Mouse (Mus musculus): ENCODE results near the gene 4930432K21Rik. TPM values are rescaled to one million over a fixed set of nuclear protein-coding genes. Genes with fewer than 3 reads are reported as not detected.

Gene 4930432K21Rik
- total RNA-seq, 2 experiments from 2014 or later: 0.32 to 0.54 TPM

DNA sequence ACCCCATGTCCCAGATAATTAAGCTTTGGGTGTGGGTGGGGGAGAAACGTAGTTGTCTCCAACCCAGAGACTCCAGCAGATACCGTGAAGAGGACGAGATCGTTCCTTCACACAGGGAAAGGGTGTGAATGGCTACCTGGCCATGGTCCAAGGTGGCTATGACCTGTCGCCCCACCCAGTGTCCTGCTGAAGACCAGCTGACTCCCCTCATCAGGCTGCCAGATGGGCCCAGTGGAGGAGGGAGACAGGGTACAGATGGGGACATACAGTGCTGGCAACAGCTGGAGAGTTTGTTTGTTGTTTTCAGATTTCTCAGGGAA is 666 bp downstream of the 4930432K21Rik start:
- no peak for DNase-seq

DNA sequence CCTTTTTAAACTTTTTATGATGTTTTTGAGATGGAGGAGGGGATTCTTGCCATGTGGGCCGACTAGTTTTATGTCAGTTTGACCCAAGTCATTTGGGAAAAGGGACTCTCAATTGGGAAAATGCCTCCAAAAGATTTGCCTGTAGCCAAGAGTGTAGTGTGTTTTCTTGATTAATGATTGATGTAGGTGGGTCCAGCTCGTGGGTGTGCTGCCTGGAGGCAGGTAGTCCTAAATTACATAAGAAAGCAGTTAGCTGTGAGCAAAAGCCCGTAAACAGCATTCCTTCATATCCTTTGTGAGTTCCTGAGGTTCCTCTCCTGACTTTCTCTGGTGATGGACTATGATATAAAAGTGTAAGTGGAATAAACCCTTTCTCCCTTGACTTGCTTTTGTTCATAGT is 1.4 kb downstream of the 4930432K21Rik start:
- DNase-seq: no peak

DNA sequence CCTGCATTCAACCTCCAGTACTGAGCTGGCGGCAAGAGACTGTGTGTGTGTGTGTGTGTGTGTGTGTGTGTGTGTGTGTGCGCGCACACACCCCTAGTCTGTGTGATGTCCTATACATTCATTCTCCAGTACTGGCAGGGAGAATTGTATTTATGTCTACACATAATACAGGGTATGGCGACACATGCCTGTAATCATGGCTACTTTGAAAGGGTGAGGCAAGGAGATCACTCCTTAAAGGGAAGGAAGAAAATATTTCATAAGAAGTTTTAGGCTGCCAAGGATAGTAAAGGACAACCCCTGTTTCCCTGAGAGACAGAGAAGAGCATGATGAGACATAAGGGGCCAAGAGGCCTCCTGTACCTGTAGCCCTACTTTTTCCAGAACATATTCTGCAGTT is 9.8 kb downstream of the 4930432K21Rik start:
- DNase-seq: no peak

DNA sequence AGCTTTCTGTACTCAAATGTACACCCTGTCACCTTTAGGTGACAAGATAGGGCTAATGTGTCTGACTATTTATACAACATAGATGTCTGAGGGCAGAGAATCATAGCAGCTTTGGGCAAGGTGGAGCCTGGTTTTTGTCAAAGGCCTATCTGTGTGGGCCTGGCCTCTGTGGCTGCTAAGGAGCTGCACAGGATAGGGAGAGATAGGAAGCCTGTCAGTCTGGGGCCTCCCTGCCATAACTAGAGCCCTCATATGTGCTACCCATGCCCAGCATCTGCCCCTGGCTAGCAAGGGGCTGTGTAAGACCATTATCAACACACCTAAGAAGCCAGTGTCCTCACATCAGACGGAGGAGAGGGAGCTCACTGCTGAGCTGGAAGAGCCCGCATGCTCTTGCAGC is 19.9 kb downstream of the 4930432K21Rik start:
- no peak for DNase-seq

DNA sequence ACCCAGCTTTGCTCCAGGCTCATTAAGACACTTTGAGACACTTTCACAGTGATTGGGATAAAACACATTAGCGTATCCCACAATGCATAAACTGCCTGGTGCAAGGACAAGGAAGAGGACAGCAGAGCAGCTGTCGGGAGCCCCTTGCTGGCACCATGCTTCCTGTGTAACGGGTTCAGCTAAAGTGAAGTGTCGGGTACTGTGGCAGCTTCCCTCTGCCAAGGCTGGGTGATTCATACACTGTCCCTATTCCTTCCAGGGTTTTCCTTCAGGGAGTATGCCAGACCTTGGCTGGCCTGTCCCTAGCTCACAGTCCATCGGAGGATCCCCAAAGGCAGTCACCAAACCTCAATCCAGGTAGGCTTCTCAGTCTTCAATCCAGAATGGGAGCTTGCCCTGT is 22.3 kb downstream of the 4930432K21Rik start:
- DNase-seq: no peak

DNA sequence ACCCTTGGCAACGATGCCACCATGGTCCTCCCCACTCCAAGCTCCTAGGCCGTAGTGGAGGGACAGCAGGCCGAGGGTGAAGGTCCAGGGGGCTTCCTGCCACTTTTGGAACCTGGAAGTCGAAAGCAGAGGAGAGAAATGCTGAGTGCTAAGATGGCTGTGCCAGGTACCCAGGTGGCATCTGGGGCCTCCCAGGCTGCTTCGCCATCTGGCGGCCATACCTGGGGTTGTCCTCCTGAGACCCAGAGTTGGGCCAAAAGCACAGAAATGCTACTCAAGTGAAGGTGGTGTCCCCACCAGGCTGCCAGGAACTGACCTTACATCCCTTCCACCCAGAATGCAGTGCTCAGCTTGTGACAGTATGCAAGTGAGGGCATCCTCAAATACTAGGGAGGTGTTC is 26.0 kb downstream of the 4930432K21Rik start:
- DNase-seq: no peak

DNA sequence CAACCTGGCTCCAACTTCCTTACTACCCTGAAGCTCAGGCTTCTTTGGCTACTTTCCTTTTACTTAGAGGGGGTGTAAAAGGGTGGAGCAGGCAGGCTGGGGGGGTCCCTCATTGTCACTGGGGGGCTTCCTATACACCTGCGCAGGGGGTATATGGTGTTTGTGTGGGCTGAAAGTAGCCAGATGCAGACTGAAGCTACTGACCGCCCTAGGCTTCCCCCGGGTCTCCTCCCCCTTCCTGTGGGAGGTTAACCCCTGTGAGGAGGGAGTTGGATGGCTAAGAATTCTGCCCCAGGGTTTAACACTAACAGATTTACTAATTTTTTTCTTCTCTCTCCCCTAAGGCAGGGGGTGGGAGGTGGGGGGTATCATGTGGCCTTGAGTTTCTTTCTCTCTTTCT is 28.7 kb downstream of the 4930432K21Rik start:
- DNase-seq: no peak

DNA sequence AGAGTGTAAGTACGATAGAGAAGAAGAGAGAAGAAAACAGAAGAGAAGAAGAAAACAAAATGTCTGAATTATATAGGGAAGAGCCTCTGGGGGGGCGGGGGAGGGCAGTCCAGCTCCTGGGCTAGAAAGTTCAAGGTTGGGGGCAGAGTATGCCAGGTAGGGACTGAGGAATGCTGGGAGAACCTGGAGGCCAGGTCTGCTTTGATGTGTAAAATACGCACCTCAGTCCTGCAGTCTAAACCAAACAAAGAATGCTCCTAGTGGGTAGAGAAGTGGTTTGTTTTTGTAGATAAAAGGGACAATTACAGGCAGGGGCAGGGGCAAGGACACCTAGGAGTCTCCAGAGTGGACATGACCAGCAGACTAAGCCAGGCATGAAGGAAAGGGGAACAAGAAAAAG is 29.6 kb downstream of the 4930432K21Rik start:
- DNase-seq: no peak

DNA sequence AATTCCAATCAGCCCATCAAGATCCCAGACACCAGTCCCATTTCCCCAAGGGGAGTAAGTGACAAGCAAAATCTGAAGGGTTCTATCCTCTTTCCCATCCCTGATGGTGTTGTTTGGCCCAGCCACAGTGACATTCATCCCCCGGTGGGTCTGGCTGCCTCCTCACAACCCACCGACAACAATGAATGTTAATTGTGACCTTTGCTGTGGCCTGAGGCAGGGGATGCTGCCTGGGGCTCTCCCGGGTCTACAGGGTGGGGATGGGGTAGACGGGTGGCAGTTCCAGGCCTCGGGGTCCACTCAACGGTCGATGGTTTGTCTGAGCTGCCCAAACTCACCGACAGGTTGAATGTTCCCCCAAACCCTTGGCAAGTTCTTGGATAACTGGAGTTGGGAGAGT is 30.8 kb downstream of the 4930432K21Rik start:
- DNase-seq: no peak

DNA sequence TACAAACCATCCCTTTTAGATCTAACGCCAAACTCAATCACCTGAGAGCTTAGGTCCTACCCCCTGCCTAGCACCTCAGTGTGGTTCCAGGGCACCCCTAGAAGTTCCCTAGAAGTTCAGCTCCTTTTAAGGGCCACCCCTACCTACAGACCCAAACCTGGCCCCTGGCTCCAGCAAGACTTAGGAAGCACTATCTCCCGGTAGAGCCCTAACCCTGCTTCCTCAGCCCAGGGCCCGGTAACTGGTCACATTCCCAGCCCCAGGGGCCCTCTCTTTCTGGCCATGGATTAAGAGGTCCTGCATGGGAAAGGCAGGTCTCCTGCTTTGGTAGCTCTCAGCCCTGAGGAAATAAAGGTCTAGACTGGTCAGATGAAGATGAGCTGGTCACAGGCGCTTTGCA is 32.1 kb downstream of the 4930432K21Rik start:
- DNase-seq: no peak

DNA sequence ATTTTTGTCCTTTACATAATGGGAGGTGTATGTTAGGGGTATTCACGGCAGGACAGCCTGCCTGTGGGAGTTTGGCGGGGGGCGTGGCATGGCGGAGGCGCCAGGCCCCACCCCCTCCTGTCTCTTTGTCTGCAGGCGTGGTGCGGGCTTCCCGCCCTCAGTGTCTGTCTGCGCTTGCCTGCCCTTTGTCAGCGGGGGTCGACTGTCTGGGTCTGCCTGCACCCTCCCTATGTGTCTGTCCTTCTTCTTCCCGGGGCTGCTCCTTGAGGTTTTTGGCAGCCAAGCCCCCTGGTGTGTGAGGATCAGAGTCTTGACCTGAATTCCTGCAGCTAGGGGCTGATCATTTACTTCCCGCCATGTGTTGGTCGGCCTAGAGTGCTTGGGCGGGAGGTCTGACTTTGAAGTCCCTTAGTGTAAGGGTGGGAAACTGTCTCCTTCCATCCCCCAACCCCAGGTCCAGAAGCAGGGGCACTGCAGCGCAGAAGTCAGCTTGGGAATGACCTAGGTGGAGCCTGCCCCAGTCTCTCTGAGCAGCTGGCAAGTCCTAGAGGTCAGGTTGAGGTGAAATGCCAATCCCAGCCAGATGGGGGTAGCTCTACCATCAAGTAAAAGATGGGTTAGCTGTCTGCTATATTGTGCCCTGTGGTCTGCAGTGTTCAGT is 32.8 kb downstream of the 4930432K21Rik start:
- peak; percentile 45 for DNase-seq

DNA sequence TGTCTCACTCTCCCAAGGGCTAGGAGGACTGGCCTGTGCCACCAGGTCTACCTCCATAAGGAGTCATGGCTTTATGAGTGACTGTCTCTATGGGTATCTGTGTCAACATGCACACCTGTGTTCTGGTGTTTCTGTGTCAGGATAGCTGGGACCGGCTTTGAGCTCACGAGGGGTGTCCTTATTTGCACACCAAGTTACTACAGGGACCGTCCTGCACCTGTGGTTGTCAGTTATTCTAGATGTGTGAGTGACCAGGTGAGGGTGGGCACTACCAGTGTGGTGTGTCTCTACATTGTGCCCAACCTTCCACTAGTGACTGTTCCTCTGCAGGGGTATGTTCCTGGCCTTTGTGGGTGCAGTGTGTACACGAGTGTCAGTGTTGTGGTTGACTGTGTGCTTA is 35.0 kb downstream of the 4930432K21Rik start:
- DNase-seq: no peak

DNA sequence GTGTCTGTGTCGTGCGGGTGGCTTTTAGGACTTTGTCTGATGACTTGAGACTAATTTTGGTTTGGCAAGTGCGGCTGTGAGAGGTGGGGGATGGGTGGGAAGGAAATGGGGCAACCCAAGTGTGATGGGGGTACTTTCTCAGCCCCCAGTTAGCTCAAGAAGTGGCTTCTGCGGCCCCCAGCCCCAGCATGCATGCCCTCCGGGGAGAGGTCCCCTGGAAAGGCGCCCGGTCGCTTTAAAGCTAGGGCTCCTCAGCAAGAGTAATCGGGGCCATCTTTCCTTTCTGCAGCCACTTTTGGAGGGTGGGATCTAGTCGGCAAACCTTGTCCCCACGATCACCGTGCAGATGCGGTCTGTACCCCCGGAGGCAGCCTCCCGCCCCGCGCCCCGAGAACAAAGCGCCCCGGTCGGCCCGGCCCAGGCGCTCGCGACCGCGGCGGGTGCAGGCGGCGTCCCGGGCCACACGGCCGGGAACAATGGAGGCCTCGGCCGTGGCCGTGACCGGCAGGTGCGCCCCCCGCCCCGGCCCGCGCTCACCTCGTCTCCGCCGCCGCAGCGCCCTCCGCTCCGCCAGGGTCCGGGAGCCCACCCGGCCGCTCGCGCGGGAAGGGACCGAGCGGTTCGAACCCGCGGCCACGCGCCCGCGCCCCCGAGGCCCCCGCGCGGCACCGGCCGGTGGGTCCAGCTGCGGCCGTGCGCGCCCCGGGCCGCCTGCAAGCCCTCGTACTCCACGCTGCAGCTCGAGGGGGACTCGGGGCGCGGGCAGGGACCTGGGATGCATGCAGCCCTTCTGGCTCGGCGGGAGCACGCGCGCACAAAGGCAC is 35.6 kb downstream of the 4930432K21Rik start:
- peak; percentile 51 for DNase-seq

DNA sequence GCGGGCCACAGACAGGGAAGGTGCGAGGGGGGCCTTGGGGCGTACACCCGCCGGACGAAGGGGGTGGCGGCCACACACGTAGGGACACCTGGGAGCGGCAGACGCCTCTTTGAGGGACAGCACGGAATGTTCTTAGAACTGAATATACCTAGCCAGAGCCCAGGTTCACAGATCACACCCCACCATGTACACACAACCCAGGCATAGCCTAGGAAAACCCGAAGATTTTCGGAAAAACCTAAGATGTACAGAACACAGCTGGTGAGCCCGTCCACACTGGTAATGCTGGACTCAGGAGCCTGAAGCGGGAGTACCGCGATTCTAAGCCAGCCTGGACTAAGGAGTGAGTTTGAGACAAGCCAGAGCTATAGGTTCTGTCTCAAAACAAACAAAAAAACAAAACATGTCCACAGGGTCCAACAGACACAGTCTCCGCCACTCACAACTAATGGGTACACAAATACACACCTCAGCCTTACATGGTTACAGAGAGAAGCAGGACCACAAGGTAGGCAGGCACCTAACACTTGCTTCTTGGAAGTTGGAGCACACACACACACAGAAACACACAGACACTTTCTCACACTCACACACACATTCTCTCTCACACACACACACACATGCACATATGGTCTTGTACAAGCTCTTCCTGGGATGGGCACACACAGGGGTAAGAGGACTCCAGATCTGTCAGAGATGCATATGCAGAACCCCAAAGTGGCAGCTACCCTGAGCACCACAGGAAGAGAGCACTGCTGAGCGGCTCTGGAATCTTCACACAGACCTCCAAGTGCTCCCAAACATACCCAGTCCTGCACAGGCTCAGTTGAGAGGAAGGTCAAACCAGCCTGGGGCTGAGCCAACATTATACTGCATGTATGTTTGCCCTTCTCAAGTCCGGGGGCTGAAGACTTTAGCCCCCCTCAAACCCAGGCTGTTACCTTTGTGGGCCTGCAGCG is 36.5 kb downstream of the 4930432K21Rik start:
- DNase-seq: no peak

DNA sequence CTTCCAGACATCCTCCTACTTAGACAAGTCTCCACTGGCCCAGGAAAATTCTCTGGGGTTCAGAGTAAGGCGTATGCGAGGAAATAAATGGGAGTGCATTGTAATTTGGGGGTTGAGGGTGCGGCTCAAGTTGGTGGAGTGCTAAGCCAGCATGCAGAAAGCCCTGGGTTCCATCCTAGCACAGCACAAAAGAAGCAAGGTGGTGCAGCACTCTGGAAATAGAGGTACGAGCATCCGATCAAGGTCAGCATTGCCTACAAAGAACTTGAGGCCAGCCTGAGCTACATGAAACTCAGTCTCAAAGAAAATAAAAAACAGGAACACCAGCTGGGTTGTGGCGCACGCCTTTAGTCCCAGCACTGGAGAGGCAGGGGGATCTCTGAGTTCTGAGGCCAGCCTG is 37.3 kb downstream of the 4930432K21Rik start, which contains the start of gene Nanos3:
Gene Nanos3 (minus strand): TSS at position 101 of the 400 bp plus-strand sequence.
- DNase-seq: no peak

DNA sequence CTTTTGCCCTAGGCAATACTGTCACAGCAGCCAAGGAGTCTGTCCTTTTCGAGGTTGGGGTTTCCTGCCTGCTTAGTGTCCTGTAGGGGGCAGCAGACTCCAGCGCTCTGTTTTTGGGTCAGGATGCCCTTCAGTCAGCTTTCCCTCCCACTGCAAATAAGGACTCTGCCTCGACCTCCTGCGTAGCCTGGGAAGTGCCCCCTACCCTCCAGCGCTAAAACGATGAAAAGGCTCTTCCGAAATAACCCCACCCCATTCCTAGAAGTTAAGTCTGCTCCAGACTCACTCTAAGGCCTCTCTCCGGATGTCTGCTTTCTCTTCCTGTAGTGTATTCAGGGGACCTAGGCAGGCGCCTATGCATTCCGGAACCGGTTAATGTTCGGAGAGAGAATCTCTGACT is 38.7 kb downstream of the 4930432K21Rik start:
- peak; percentile 63 for DNase-seq

DNA sequence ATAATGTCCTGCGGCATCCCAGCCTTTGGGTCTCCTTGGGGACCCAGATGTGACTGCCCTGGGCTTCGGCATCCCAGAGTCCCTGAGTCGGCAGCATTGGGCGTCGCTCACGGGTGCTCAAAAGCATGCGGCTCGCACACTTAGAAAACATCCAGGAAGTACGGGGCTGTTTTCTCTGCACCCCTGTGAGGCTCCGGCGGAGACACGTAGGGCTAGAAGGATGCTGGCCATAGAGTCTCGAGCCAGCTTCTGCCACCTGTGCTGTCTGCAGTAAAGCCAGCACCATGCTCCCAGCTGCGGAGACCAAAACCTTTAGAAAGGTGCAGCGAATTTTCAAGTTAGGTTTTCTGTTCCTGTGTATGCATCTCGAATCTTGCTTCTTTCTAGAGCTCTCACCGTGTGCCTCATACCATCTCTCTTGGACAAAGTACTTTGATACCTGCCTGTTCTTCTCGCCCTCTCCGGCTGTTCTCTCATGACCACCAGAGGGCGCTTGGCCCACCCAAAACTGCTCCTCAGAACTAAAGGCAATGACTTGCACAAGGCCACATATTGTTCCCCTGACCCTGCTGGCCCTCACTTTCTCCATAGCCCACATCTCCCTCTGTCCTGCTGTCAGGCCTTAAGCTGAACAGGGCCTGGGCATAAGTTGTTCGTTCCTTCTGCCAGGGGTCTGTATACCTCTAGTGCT is 39.4 kb downstream of the 4930432K21Rik start:
- no peak for DNase-seq

DNA sequence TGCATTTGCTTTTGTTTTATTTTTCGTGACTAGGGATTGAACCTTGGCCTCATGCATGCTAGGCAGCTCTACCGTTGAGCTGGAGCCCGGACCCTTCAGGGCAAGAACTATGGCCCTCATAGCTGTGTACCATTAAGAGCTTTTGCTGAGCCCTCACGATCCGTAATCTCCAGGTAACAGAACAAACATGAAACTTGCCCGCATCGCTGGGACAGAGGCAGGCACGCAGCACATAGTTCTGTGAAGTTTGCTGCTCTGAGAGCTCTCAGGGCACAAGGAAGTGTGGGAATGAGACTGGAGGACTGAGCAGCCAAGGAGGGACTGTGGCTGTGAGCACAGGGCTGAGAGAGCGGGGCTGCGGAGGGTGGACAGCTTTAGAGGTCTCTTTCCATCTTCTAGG is 40.8 kb downstream of the 4930432K21Rik start:
- no peak for DNase-seq

DNA sequence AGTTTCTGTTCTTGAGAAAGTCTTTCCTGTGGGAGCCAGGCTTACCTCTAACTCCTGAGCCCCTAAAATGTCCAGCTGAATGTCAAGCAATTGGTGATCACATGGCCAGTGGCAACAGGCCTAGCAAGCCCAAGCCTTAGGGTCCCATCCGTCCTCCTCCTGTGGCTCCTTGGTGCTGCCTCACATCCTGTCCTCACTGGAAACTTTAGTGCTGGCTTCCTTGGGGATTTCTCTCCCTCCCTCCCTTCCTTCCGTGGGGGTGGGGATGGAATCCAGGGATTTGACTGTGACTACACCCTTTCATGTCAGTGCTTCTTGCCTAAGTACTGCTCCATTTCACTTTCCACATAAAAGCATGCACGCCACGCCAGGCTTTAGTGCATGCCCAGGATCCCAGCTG is 41.8 kb downstream of the 4930432K21Rik start:
- no peak for DNase-seq

DNA sequence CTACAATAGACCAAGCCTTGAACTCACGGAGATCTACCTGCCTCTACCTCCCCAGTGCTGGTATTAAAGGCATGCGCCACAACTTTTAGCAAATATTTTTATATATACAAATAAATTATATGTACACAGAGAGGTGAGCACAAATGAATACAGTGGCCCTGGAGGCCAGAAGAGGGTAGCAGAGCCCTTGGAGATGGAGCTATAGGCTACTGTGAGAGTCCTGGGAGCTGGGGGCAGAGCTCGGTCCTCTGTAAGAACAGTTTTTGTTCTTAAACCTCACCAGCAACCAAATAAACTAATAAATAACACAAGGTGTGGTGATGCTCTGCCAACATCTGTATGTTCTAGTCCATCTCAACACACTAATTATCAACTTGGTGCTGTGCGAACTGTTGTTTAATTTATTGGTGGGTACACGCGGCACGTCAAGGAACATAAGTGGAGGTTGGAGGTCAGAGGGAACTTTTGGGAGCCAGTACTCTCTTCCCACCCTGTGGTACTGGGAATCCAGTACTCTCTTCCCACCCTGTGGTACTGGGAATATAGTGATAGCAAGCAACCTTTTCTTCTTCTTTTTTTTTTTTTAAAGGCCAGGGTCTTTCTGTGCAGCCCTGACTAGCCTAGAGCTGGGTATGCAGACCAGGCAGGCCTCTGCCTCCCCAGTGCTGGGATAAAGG is 42.5 kb downstream of the 4930432K21Rik start:
- no peak for DNase-seq

DNA sequence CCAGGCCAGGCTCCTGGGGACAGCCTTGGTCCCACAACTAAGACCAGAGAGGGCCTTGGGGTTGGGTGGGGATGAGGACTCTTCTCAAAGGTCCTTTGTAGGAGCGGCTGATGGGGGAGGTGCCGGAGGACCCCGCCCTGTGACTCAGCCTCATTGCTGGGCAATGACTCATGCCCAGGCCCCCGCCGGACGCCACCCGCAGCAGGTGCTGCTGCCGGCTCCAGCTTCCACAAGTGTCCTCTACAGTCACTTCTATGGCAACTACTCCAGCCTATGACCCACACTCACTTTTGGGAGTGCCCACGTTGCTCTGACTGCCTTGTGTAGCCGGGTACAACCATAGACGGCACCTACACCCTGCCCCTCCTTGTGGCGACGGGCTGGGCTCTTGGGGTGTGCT is 44.2 kb downstream of the 4930432K21Rik start:
- peak; percentile 68 for DNase-seq

DNA sequence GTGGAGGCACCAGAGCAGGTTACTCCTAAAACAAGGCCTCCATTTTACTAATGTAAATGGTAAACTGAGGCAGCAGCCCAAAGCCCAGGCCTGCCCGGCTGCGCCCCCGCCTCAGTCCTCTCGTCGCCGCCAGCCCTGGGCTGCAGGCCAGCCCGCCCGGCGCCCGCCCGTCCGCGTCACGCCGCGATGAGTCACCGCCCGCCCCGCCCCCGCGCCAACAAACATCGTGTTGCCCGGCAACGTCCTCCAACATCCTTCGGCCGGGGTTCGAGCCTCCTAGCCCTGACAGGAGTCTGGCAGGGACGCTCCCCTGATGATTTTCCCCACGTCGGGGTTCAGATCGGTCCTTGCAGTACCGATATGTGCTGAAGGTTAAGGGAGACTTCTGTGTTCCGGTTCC is 44.7 kb downstream of the 4930432K21Rik start:
- peak; percentile 89 for DNase-seq
